Mouse (Mus musculus) neural tube, embryonic 12.5 days (tissue): ENCODE results near the gene Dhrs7c. TPM values are rescaled to one million over a fixed set of nuclear protein-coding genes. Genes with fewer than 3 reads are reported as not detected.

Experiments used
- ATAC-seq: fragments of 200-750 bp; cut with Nextera tagmentation; 2 replicates; pipeline ENCODE4 v1.8.0; 2017; ENCODE audit warnings: low read depth, mild to moderate bottlenecking, moderate TSS enrichment, moderate library complexity; ENCODE audit not compliant: low FRiP score
- H3K27ac ChIP-seq: fragments of 300-500 bp; sonication (generic); 2 replicates; pipeline ENCODE4 v1.5.1; 2016
- H3K27me3 ChIP-seq: fragments of 300-500 bp; sonication (generic); replicated peaks from 2 replicates; pipeline ENCODE4 v1.6.1; 2016; ENCODE audit warnings: mild to moderate bottlenecking
- H3K36me3 ChIP-seq: fragments of 300-500 bp; sonication (generic); 2 replicates; pipeline ENCODE4 v1.6.1; 2016; ENCODE audit warnings: mild to moderate bottlenecking
- H3K4me1 ChIP-seq: fragments of 300-500 bp; sonication (generic); 2 replicates; pipeline ENCODE4 v1.6.1; 2016
- H3K4me2 ChIP-seq: fragments of 300-500 bp; sonication (generic); replicated peaks from 2 replicates; pipeline ENCODE4 v1.6.1; 2016; ENCODE audit warnings: mild to moderate bottlenecking
- H3K4me3 ChIP-seq: fragments of 300-500 bp; sonication (generic); 2 replicates; pipeline ENCODE4 v1.5.1; 2016
- H3K9ac ChIP-seq: fragments of 300-500 bp; sonication (generic); 2 replicates; pipeline ENCODE4 v1.6.1; 2016; ENCODE audit warnings: mild to moderate bottlenecking
- H3K9me3 ChIP-seq: fragments of 300-500 bp; sonication (generic); 2 replicates; pipeline ENCODE4 v1.6.1; 2016; ENCODE audit warnings: mild to moderate bottlenecking
- WGBS: fragments of 180-500 bp; shearing (Covaris S2); methylation state at CpG from one replicate; pipeline ENCODE4 v1.1.7; 2016; 5-methylcytosine and 5-hydroxymethylcytosine counted together
- polyA plus RNA-seq: library from polyadenylated mRNA; unstranded; fragments of >200 nt; fragmentation: Nextera tagmentation; extraction: Ambion mirVana; gene quantifications from 2 replicates; pipeline ENCODE4 v1.2.1, GENCODE M21; 2016

Gene Dhrs7c
- polyA plus RNA-seq, 1 experiment from 2014 or later, result 0.34 TPM

DNA sequence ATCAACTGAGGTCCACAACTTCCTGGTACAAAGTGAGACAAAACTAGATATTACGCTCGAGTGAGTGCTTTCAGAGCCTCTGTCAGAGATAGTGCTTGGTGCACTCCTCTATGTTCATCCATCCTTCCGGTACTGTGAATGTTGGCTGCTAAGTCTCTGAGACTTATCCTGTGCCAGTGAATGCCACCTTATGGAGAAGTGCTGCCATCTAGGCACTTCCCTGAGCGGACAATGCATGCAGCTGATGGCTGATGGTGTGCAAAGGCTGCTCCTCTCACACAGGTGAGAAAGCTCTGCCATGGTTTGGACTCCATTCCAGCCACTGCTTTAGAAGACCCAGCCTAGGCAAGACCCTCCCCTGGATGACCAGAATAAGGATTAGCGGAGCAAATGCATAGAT is 10.1 kb downstream of the Dhrs7c start:
- Histone ChIP-seq H3K27ac (no peak overlapping the region), H3K9me3 (no peaks in the 10 kb centered on the region), H3K9ac (no peak overlapping the region), H3K4me1 (no peaks in the 10 kb centered on the region), H3K4me2 (no peak overlapping the region), H3K27me3 (no peaks in the 10 kb centered on the region), H3K4me3 (no peak overlapping the region), H3K36me3 (no peaks in the 10 kb centered on the region)
- no peak for ATAC-seq
- 68% methylated on average over 5 of the region's 5 CpGs for WGBS

DNA sequence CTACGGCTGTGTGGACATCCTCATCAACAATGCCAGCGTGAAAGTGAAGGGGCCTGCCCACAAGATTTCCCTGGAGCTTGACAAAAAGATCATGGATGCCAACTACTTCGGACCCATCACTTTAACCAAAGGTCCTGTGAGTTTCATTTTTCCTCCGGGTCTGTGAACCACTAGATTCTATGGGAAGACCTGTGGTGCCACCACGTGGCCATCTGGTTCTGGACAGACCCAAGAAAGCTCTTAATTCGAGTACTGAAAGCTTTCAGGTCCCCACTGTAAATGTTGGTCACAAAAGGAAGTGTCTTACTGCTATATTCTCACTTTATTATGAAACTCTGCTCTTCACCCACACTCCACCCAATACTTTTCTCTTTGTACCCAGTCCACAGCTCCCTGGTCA is 13.5 kb downstream of the Dhrs7c start:
- H3K27me3 ChIP-seq, result no peaks in the 10 kb centered on the region
- no peaks in the 10 kb centered on the region for H3K4me1 ChIP-seq
- H3K9ac ChIP-seq, result no peak overlapping the region
- no peaks in the 10 kb centered on the region for H3K9me3 ChIP-seq
- 78% methylated on average over 6 of the region's 6 CpGs for WGBS
- ATAC-seq, result no peak
- no peak overlapping the region for H3K4me2 ChIP-seq
- H3K4me3 ChIP-seq, result no peak overlapping the region
- H3K27ac ChIP-seq, result no peak overlapping the region
- no peaks in the 10 kb centered on the region for H3K36me3 ChIP-seq

GRCm38 (mm10) chr11:67819604-67820003 is 21.6 kb downstream of the Dhrs7c start:
- H3K4me1 ChIP-seq, result no peaks in the 10 kb centered on the region
- no peak for ATAC-seq
- 0 out of 2 replicates have a peak overlapping the region, but pooled peaks have one; percentile 8 for H3K9ac ChIP-seq
- WGBS, result 27% methylated on average over 5 of the region's 5 CpGs
- peak overlapping the region; percentile 40 for H3K4me2 ChIP-seq
- H3K9me3 ChIP-seq, result no peaks in the 10 kb centered on the region
- H3K27ac ChIP-seq, result no peak overlapping the region
- no peak overlapping the region for H3K4me3 ChIP-seq
- no peaks in the 10 kb centered on the region for H3K36me3 ChIP-seq
- H3K27me3 ChIP-seq, result no peaks in the 10 kb centered on the region

DNA sequence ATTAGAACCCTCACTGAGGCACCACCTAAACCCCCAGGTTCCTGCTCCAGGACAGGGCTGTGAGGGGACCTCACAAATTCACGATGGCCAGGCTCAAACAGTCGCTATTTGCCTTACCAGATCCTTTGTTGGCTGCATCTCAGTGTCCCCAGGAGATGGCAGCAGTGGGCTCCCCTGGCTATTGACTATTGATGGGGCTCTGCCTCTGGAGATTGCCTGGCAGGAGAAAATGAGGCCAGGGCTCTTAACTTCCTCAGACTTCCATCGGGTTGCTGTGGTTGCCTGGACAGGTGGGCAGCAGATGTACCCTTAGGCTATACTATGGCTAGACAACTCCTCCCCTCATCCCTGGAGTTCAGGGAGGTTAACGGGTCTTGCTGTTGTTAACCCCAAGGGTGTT is 22.2 kb downstream of the Dhrs7c start:
- H3K27me3 ChIP-seq, result no peaks in the 10 kb centered on the region
- no peak overlapping the region for H3K9ac ChIP-seq
- H3K36me3 ChIP-seq, result no peaks in the 10 kb centered on the region
- no peak for ATAC-seq
- WGBS, result 23% methylated on average over 4 of the region's 4 CpGs
- no peaks in the 10 kb centered on the region for H3K4me1 ChIP-seq
- H3K4me2 ChIP-seq, result no peak overlapping the region
- H3K9me3 ChIP-seq, result no peaks in the 10 kb centered on the region
- H3K4me3 ChIP-seq, result no peak overlapping the region
- no peak overlapping the region for H3K27ac ChIP-seq

GRCm38 (mm10) chr11:67821560-67821959 is 23.6 kb downstream of the Dhrs7c start:
- H3K9me3 ChIP-seq, result no peaks in the 10 kb centered on the region
- no peaks in the 10 kb centered on the region for H3K4me1 ChIP-seq
- 88% methylated on average over 6 of the region's 6 CpGs for WGBS
- no peaks in the 10 kb centered on the region for H3K36me3 ChIP-seq
- H3K4me2 ChIP-seq, result no peak overlapping the region
- no peak overlapping the region for H3K27ac ChIP-seq
- no peak for ATAC-seq
- no peak overlapping the region for H3K4me3 ChIP-seq
- no peaks in the 10 kb centered on the region for H3K27me3 ChIP-seq
- H3K9ac ChIP-seq, result no peak overlapping the region

GRCm38 (mm10) chr11:67828360-67829059 is 30.5 kb downstream of the Dhrs7c start:
- Histone ChIP-seq H3K9me3 (no peaks in the 10 kb centered on the region), H3K9ac (no peak overlapping the region), H3K4me2 (no peak overlapping the region), H3K27ac (no peak overlapping the region), H3K27me3 (no peaks in the 10 kb centered on the region), H3K4me1 (no peaks in the 10 kb centered on the region), H3K4me3 (no peak overlapping the region), H3K36me3 (no peaks in the 10 kb centered on the region)
- 57% methylated on average over 12 of the region's 12 CpGs for WGBS
- ATAC-seq, result no peak

DNA sequence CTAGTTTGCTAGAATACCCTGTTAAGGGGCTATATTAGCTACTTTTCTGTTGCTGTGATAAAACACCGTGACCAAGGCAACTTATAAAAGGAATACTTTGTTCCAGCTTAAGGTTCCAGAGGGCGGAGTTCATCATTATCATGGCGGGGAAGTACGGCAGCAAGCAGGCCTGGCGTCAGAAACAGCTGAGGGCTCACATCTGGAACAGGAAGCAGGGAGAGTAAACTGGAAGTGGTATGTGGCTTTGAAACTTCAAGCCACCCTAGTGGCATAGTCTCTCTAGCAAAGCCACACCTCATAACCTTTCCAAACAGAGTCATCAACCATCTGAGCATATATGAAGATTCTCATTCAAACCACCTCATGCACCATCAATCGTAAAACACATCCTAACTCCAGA is 31.5 kb downstream of the Dhrs7c start:
- Histone ChIP-seq H3K4me1 (no peaks in the 10 kb centered on the region), H3K4me3 (no peak overlapping the region), H3K9ac (no peak overlapping the region), H3K27ac (no peak overlapping the region), H3K4me2 (no peak overlapping the region), H3K9me3 (no peaks in the 10 kb centered on the region), H3K27me3 (no peaks in the 10 kb centered on the region), H3K36me3 (no peaks in the 10 kb centered on the region)
- 83% methylated on average over 6 of the region's 6 CpGs for WGBS
- ATAC-seq, result no peak

GRCm38 (mm10) chr11:67831820-67832219 is 33.8 kb downstream of the Dhrs7c start:
- Histone ChIP-seq H3K4me2 (no peak overlapping the region), H3K4me3 (no peak overlapping the region), H3K9ac (no peak overlapping the region), H3K4me1 (no peaks in the 10 kb centered on the region), H3K27me3 (no peaks in the 10 kb centered on the region), H3K27ac (no peak overlapping the region), H3K36me3 (no peaks in the 10 kb centered on the region), H3K9me3 (no peaks in the 10 kb centered on the region)
- ATAC-seq, result no peak
- 82% methylated on average over 5 of the region's 5 CpGs for WGBS

DNA sequence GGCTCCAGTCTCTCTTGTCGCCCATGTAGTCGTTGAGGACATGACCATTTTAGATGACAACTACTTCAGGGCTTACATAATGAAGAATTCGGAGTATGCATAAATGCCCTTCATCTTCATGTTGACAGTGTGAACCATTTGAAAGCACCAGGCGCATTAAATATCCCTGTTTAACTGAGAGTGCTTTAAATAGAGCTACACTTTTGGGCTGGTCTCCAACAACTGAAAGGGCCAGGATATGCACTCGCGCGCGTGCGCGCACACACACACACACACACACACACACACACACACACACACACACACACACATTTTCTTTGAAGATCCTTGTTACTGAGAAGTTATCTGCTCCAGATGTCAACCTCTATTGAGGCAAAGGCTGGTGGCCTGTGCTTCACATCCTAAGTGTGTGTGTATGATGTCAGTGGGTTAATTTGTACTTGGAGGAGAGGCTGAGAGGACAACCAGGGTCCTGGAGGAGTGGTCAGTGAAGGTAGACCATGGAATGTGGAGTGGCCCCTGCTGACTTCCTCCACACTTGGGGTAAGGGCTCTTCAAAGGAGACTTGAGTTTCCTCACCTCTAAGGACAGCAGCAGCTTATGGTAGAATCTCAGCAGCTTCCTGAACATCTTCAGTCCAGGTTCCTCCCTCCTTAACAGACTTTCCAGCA is 37.6 kb downstream of the Dhrs7c start:
- H3K4me3 ChIP-seq, result no peak overlapping the region
- no peak overlapping the region for H3K4me2 ChIP-seq
- 95% methylated on average over 10 of the region's 10 CpGs for WGBS
- H3K27me3 ChIP-seq, result no peaks in the 10 kb centered on the region
- no peak for ATAC-seq
- no peak overlapping the region for H3K27ac ChIP-seq
- no peaks in the 10 kb centered on the region for H3K4me1 ChIP-seq
- H3K36me3 ChIP-seq, result no peaks in the 10 kb centered on the region
- no peaks in the 10 kb centered on the region for H3K9me3 ChIP-seq
- no peak overlapping the region for H3K9ac ChIP-seq

DNA sequence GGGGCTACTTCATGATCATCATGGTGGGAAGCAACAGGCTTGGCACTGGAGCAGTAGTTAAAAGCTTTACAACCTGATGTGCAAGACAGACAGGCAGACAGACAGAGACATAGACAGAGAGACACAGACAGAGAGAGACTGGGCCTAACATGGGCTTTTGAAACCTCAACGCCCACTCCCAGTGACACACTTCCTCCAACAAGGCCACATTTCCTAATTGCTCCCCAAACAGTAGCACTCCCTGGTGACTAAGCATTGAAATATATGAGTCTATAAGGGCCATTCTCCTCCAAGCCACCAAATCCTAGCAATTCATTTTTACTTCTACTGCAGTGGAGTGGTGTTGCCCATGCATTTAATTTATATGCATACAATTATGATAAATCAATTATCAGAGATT is 41.8 kb downstream of the Dhrs7c start:
- Histone ChIP-seq H3K4me3 (no peak overlapping the region), H3K4me2 (no peak overlapping the region)

GRCm38 (mm10) chr11:67845193-67845592 is 47.2 kb downstream of the Dhrs7c start:
- Histone ChIP-seq H3K27ac (no peak overlapping the region), H3K9me3 (no peaks in the 10 kb centered on the region), H3K4me2 (no peak overlapping the region), H3K27me3 (no peaks in the 10 kb centered on the region), H3K36me3 (no peaks in the 10 kb centered on the region), H3K9ac (no peak overlapping the region), H3K4me3 (no peak overlapping the region), H3K4me1 (no peaks in the 10 kb centered on the region)
- WGBS, result 88% methylated on average over 4 of the region's 4 CpGs
- no peak for ATAC-seq

More for the DNA sequence above, 41.8 kb downstream of the Dhrs7c start:
- H3K9me3 ChIP-seq, result no peaks in the 10 kb centered on the region
- H3K9ac ChIP-seq, result no peak overlapping the region
- H3K27ac ChIP-seq, result no peak overlapping the region
- no peaks in the 10 kb centered on the region for H3K4me1 ChIP-seq
- no peak for ATAC-seq
- no peaks in the 10 kb centered on the region for H3K27me3 ChIP-seq
- 79% methylated on average over 1 of the region's 1 CpGs for WGBS
- H3K36me3 ChIP-seq, result no peaks in the 10 kb centered on the region

DNA sequence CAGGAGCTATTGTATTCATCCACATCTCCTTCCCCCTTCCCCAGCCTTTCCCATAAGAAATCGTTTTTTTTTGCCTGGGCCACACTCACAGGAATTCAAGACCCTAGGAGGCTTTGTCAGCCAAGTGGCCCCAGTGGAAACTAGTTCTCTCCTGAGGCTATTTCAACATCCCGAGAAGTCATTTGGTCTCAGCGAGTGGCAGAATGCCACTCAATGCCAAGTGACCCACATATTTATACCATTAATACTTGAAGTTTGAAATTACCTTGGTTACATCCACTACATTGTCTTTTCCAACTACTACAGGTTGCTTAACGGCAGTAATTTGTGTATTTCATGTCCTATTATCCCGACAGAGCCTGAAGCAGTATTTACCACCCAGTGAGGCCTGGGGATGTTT is 53.8 kb downstream of the Dhrs7c start:
- ATAC-seq, result no peak
- Histone ChIP-seq H3K36me3 (no peaks in the 10 kb centered on the region), H3K4me1 (no peaks in the 10 kb centered on the region), H3K9me3 (no peaks in the 10 kb centered on the region), H3K4me3 (no peak overlapping the region), H3K27me3 (no peaks in the 10 kb centered on the region), H3K4me2 (no peak overlapping the region), H3K27ac (no peak overlapping the region), H3K9ac (no peak overlapping the region)
- 49% methylated on average over 5 of the region's 5 CpGs for WGBS

DNA sequence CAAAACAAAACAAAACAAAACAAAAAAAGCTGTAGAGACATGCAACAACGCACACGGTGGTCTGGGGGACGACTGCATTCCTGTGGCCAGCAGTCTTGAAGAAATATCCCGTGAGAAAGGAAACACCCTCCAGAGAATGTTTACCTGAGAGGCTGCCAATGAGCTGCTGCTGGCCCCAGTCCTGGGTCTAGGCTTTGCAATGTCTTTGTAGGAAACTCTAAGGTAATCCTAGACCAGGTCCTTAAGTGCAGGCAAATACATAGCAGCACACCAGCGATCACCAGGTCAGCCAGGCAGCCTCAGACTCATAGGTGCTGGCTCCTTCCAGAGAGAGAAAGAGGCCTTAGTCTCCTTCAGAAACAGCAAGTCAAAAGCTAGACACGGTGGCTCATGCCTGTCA is 56.0 kb downstream of the Dhrs7c start:
- H3K27me3 ChIP-seq, result no peaks in the 10 kb centered on the region
- H3K9ac ChIP-seq, result no peak overlapping the region
- no peak overlapping the region for H3K27ac ChIP-seq
- H3K4me1 ChIP-seq, result no peaks in the 10 kb centered on the region
- no peak overlapping the region for H3K4me2 ChIP-seq
- 68% methylated on average over 6 of the region's 6 CpGs for WGBS
- H3K36me3 ChIP-seq, result no peaks in the 10 kb centered on the region
- H3K9me3 ChIP-seq, result no peaks in the 10 kb centered on the region
- H3K4me3 ChIP-seq, result no peak overlapping the region
- ATAC-seq, result no peak
